Mouse (Mus musculus) myocyte (in vitro differentiated cells): ENCODE measurements around the gene Phactr2.

Experiments used
- CEBPB ChIP-seq: IDR thresholded peaks from 2 replicates; pipeline ENCODE4 v1.6.1; 2011; ENCODE audit warnings: mild to moderate bottlenecking, moderate library complexity; ENCODE audit not compliant: poor library complexity, insufficient read depth, severe bottlenecking
- E2F4 ChIP-seq: IDR thresholded peaks from one replicate; pipeline ENCODE4 v1.6.1; 2011; ENCODE audit warnings: mild to moderate bottlenecking, control low read depth, moderate library complexity; ENCODE audit not compliant: insufficient read depth
- MAX ChIP-seq: IDR thresholded peaks from one replicate; pipeline ENCODE4 v1.6.1; 2011; ENCODE audit warnings: low read depth, mild to moderate bottlenecking, control low read depth
- MYOD1 ChIP-seq, 3 experiments: IDR thresholded peaks; one replicate each; pipeline ENCODE4 v1.6.1; 2011; ENCODE audit warnings: control low read depth in 2 of 3, low read depth in 2 of 3, mild to moderate bottlenecking in 2 of 3, moderate library complexity in 1 of 3; ENCODE audit not compliant: insufficient read length in 2 of 3, control insufficient read depth in 1 of 3
- MYOG ChIP-seq, 3 experiments: IDR thresholded peaks; one replicate each; pipeline ENCODE4 v1.6.1; 2011; ENCODE audit warnings: control low read depth in 2 of 3, low read depth in 2 of 3, mild to moderate bottlenecking in 2 of 3; ENCODE audit not compliant: insufficient read length in 2 of 3, control insufficient read depth in 1 of 3, insufficient read depth in 1 of 3
- POLR2A ChIP-seq: IDR thresholded peaks from one replicate; pipeline ENCODE4 v1.6.1; 2011; ENCODE audit warnings: low read depth, mild to moderate bottlenecking, control low read depth, moderate library complexity; ENCODE audit not compliant: insufficient read length
- SRF ChIP-seq: IDR thresholded peaks from one replicate; pipeline ENCODE4 v1.6.1; 2011; ENCODE audit warnings: low read depth; ENCODE audit not compliant: control insufficient read depth, insufficient read length
- TCF12 ChIP-seq: IDR thresholded peaks from one replicate; pipeline ENCODE4 v1.6.1; 2011; ENCODE audit warnings: mild to moderate bottlenecking, control low read depth; ENCODE audit not compliant: poor library complexity, insufficient read depth, severe bottlenecking
- TCF3 ChIP-seq: IDR thresholded peaks from one replicate; pipeline ENCODE4 v1.6.1; 2011; ENCODE audit warnings: low read depth, control low read depth; ENCODE audit not compliant: insufficient read length

- no peak for TF ChIP-seq CEBPB
- TF ChIP-seq SRF: no peak
- no peak for TF ChIP-seq TCF12
- TF ChIP-seq POLR2A: no peak
- TF ChIP-seq MYOG (IDR thresholded peaks at IDR 0.05; ENCODE audit: control insufficient read depth in 1 of 3, insufficient read depth in 1 of 3, insufficient read length in 2 of 3, low read depth in 2 of 3): no peak
- no peak for TF ChIP-seq MAX
- TF ChIP-seq MYOD1 (IDR thresholded peaks at IDR 0.05; ENCODE audit: control insufficient read depth in 1 of 3, insufficient read length in 2 of 3, low read depth in 2 of 3): no peak
- TF ChIP-seq E2F4: no peak
- no peak for TF ChIP-seq TCF3
These were observed 114.4 kb downstream of the Phactr2 start for GRCm38 (mm10) chr10:13359846-13360245.
